Mouse (Mus musculus) heart, embryonic 15.5 days (tissue): Measurements from ENCODE around the gene Zfp866. TPM values are rescaled to one million over a fixed set of nuclear protein-coding genes. Genes with fewer than 3 reads are reported as not detected.

ENCODE experiments used
- ATAC-seq: fragments of 200-750 bp; cut with Nextera tagmentation; replicated peaks from 2 replicates; pipeline ENCODE4 v1.8.0; 2017; ENCODE audit warnings: low read depth, moderate TSS enrichment; ENCODE audit not compliant: insufficient number of reproducible peaks, insufficient read depth, low FRiP score
- H3K27ac ChIP-seq: fragments of 300-500 bp; sonication (generic); 2 replicates; pipeline ENCODE4 v1.5.1; 2015; ENCODE audit warnings: mild to moderate bottlenecking, inconsistent platforms
- H3K27me3 ChIP-seq: fragments of 300-500 bp; sonication (generic); 2 replicates; pipeline ENCODE4 v1.6.1; 2015; ENCODE audit warnings: inconsistent platforms
- H3K36me3 ChIP-seq: fragments of 300-500 bp; sonication (generic); 2 replicates; pipeline ENCODE4 v1.6.1; 2015; ENCODE audit warnings: mild to moderate bottlenecking, inconsistent platforms
- H3K4me1 ChIP-seq: fragments of 300-500 bp; sonication (generic); replicated peaks from 2 replicates; pipeline ENCODE4 v1.6.1; 2015; ENCODE audit warnings: inconsistent platforms
- H3K4me2 ChIP-seq: fragments of 300-500 bp; sonication (generic); 2 replicates; pipeline ENCODE4 v1.6.1; 2015; ENCODE audit warnings: inconsistent platforms, mild to moderate bottlenecking, moderate library complexity
- H3K4me3 ChIP-seq: fragments of 300-500 bp; sonication (generic); 2 replicates; pipeline ENCODE4 v1.5.1; 2015; ENCODE audit warnings: mild to moderate bottlenecking, inconsistent platforms
- H3K9ac ChIP-seq: fragments of 300-500 bp; sonication (generic); 2 replicates; pipeline ENCODE4 v1.6.1; 2015; ENCODE audit warnings: mild to moderate bottlenecking, inconsistent platforms
- H3K9me3 ChIP-seq: fragments of 300-500 bp; sonication (generic); replicated peaks from 2 replicates; pipeline ENCODE4 v1.6.1; 2016; ENCODE audit warnings: inconsistent platforms
- WGBS: fragments of 180-500 bp; shearing (Covaris S2); methylation state at CpG from one replicate; pipeline ENCODE4 v1.1.7; 2015; ENCODE audit warnings: mixed read lengths; 5-methylcytosine and 5-hydroxymethylcytosine counted together
- polyA plus RNA-seq: library from polyadenylated mRNA; unstranded; fragments of >200 nt; fragmentation: Nextera tagmentation; extraction: Ambion mirVana; gene quantifications from 2 replicates; pipeline ENCODE4 v1.2.1, GENCODE M21; 2015

Gene Zfp866
- polyA plus RNA-seq, 1 experiment from 2014 or later, result 14.7 TPM

GRCm38 (mm10) chr8:69796721-69797345 is 5.9 kb upstream of the Zfp866 start:
- Histone ChIP-seq H3K27ac (no peak overlapping the region), H3K4me2 (no peak overlapping the region), H3K4me1 (peaks cover 12% of the 10 kb centered on the region), H3K9me3 (no peaks in the 10 kb centered on the region), H3K9ac (no peak overlapping the region), H3K4me3 (no peak overlapping the region), H3K27me3 (no peaks in the 10 kb centered on the region), H3K36me3 (peaks cover 79% of the 10 kb centered on the region)
- no peak for ATAC-seq
- WGBS, result 90% methylated on average over 16 of the region's 16 CpGs

GRCm38 (mm10) chr8:69794901-69795300 is 3.9 kb upstream of the Zfp866 start:
- Histone ChIP-seq H3K4me1 (peaks cover 18% of the 10 kb centered on the region), H3K4me2 (no peak overlapping the region), H3K27me3 (no peaks in the 10 kb centered on the region), H3K4me3 (no peak overlapping the region), H3K9me3 (no peaks in the 10 kb centered on the region), H3K27ac (no peak overlapping the region), H3K9ac (no peak overlapping the region), H3K36me3 (peaks cover 61% of the 10 kb centered on the region)
- WGBS, result 92% methylated on average over 6 of the region's 6 CpGs
- ATAC-seq, result no peak

GRCm38 (mm10) chr8:69794096-69794495 is 3.1 kb upstream of the Zfp866 start:
- Histone ChIP-seq H3K9ac (no peak overlapping the region), H3K4me3 (no peak overlapping the region), H3K4me1 (peaks cover 21% of the 10 kb centered on the region), H3K27me3 (no peaks in the 10 kb centered on the region), H3K27ac (no peak overlapping the region), H3K36me3 (peaks cover 53% of the 10 kb centered on the region), H3K9me3 (no peaks in the 10 kb centered on the region), H3K4me2 (no peak overlapping the region)
- 85% methylated on average over 3 of the region's 3 CpGs for WGBS
- no peak for ATAC-seq

GRCm38 (mm10) chr8:69793666-69794065 is 2.7 kb upstream of the Zfp866 start:
- Histone ChIP-seq H3K9ac (no peak overlapping the region), H3K9me3 (no peaks in the 10 kb centered on the region), H3K27me3 (no peaks in the 10 kb centered on the region), H3K4me3 (no peak overlapping the region), H3K36me3 (peaks cover 48% of the 10 kb centered on the region), H3K4me1 (peaks cover 21% of the 10 kb centered on the region), H3K27ac (no peak overlapping the region), H3K4me2 (no peak overlapping the region)
- no peak for ATAC-seq
- WGBS, result 90% methylated on average over 4 of the region's 4 CpGs

GRCm38 (mm10) chr8:69791415-69792068 is 564 bp upstream of the Zfp866 start:
- peak; percentile 45 for ATAC-seq
- Histone ChIP-seq H3K4me3 (peak overlapping the region; percentile 100), H3K4me2 (peak overlapping the region; percentile 91), H3K9me3 (no peaks in the 10 kb centered on the region), H3K4me1 (peaks cover 21% of the 10 kb centered on the region), H3K36me3 (peaks cover 27% of the 10 kb centered on the region), H3K27ac (peak overlapping the region; percentile 90), H3K27me3 (no peaks in the 10 kb centered on the region), H3K9ac (peak overlapping the region; percentile 99)
- under 1% methylated on average over 47 of the region's 48 CpGs for WGBS

GRCm38 (mm10) chr8:69790364-69790763 is 614 bp downstream of the Zfp866 start:
- Histone ChIP-seq H3K9ac (peak overlapping the region; percentile 99), H3K4me3 (peak overlapping the region; percentile 100), H3K4me1 (peaks cover 21% of the 10 kb centered on the region), H3K4me2 (peak overlapping the region; percentile 91), H3K27ac (peak overlapping the region; percentile 90), H3K9me3 (no peaks in the 10 kb centered on the region), H3K36me3 (peaks cover 15% of the 10 kb centered on the region; the same call in 1 of the 2 replicates), H3K27me3 (no peaks in the 10 kb centered on the region)
- ATAC-seq, result no peak
- 27% methylated on average over 11 of the region's 11 CpGs for WGBS

- 60% methylated on average over 5 of the region's 5 CpGs for WGBS
- H3K4me1 ChIP-seq, result peaks cover 21% of the 10 kb centered on the region
- H3K9me3 ChIP-seq, result no peaks in the 10 kb centered on the region
- peak overlapping the region; percentile 91; the same call in 1 of the 2 replicates for H3K4me2 ChIP-seq
- no peak overlapping the region for H3K4me3 ChIP-seq
- peaks cover 9% of the 10 kb centered on the region; the same call in 1 of the 2 replicates for H3K36me3 ChIP-seq
- no peak overlapping the region for H3K9ac ChIP-seq
- H3K27me3 ChIP-seq, result no peaks in the 10 kb centered on the region
- H3K27ac ChIP-seq, result no peak overlapping the region
- no peak for ATAC-seq
Observed at GRCm38 (mm10) chr8:69789731-69790130, 1.2 kb downstream of the Zfp866 start.

- 77% methylated on average over 5 of the region's 5 CpGs for WGBS
- Histone ChIP-seq H3K36me3 (peaks cover 5% of the 10 kb centered on the region; the same call in 1 of the 2 replicates), H3K27me3 (no peaks in the 10 kb centered on the region), H3K9me3 (no peaks in the 10 kb centered on the region), H3K27ac (no peak overlapping the region), H3K4me2 (no peak overlapping the region), H3K4me3 (no peak overlapping the region), H3K9ac (no peak overlapping the region), H3K4me1 (peaks cover 21% of the 10 kb centered on the region)
- ATAC-seq, result no peak
Observed at GRCm38 (mm10) chr8:69789105-69789504, 1.9 kb downstream of the Zfp866 start.

- 55% methylated on average over 12 of the region's 12 CpGs for WGBS
- Histone ChIP-seq H3K27me3 (no peaks in the 10 kb centered on the region), H3K27ac (no peak overlapping the region), H3K4me2 (no peak overlapping the region), H3K4me3 (no peak overlapping the region), H3K9ac (no peak overlapping the region), H3K36me3 (no peaks in the 10 kb centered on the region), H3K4me1 (peaks cover 19% of the 10 kb centered on the region), H3K9me3 (no peaks in the 10 kb centered on the region)
- ATAC-seq, result no peak
Observed at GRCm38 (mm10) chr8:69777111-69777510, 13.9 kb downstream of the Zfp866 start.

GRCm38 (mm10) chr8:69775149-69775534 is 15.8 kb downstream of the Zfp866 start:
- Histone ChIP-seq H3K27me3 (no peaks in the 10 kb centered on the region), H3K9ac (peak overlapping the region; percentile 99; the same call in 1 of the 2 replicates), H3K9me3 (no peaks in the 10 kb centered on the region), H3K27ac (peak overlapping the region; percentile 100), H3K4me2 (peak overlapping the region; percentile 52), H3K4me3 (peak overlapping the region; percentile 96), H3K4me1 (peaks cover 24% of the 10 kb centered on the region), H3K36me3 (no peaks in the 10 kb centered on the region)
- ATAC-seq, result no peak
- WGBS, result 47% methylated on average over 2 of the region's 2 CpGs

- Histone ChIP-seq H3K4me3 (peak within 1 kb of the TSS; percentile 96), H3K36me3 (no peaks in the 10 kb centered on the region), H3K27me3 (no peaks in the 10 kb centered on the region), H3K4me2 (peak within 1 kb of the TSS; percentile 66), H3K27ac (peak within 1 kb of the TSS; percentile 100), H3K9me3 (no peaks in the 10 kb centered on the region), H3K4me1 (peaks cover 24% of the 10 kb centered on the region), H3K9ac (peak within 1 kb of the TSS; percentile 99)
- peak; percentile 98 for ATAC-seq
- WGBS, result under 1% methylated on average over 41 of the region's 41 CpGs
Observed at GRCm38 (mm10) chr8:69774503-69775148, 16.4 kb downstream of the Zfp866 start, which contains the start of gene Gm20422. Gene Gm20422 (minus strand): TSS chr8:69774886.
